Mouse (Mus musculus): ENCODE measurements at regions not wholly inside any gene's neighbourhood (a gene's known extent, or its start where the extent isn't known, plus 50 kb on each side); places are given as distances from the start of the nearest gene placed in this dataset.

DNA sequence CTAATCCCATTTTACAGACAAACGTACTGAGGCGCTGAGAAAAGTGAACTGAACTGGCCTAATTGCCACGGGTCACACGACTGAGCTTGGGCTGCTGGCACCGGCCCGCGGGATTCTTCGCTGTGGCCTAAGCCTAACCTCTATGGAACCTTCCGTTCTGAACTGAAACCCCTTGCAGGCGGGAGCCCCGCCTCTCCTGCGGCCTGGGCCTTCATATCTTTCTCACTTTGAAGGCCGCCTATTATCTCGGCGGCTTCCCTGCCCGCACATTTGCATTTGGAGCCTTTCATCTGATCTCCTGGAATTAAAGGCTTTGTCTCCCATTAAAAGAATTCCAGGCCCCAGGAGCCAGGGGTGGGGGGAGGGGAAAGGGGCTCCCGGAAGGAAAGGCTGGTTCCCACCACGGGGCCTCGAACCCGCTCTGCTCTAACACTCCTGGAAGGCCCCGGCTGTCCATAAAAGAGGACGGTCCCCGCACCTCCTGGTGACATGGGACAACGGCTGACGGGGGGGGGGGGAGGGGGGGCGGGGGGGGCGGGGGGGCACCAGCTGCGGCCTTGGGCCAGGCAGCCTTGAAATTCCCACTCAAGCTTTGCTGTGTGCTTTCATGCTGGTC lies 122.9 kb upstream of the Pja1 start:
- DNase-seq (ENCODE audit: low read depth, low spot score), result peak; percentile 84

DNA sequence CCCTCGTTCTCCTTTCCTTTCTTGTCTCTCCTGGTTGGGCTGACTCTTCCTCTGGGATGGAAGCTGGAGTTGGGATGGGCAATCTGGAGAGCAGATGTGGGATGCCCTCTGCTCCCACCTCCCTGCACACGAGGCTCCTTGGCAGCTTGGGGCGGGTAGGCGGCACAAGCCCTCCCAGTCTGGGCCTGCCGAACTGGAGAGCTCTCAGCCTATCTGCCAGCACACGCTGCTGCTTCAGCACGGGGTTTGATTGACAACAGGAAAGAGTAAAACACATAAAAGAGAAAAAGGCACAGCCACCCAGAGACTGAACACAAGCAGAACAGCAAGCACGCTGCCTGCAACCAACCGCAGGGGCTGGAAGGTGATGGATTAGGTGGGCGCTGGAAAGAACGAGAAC lies 121.9 kb upstream of the Pja1 start:
- DNase-seq (ENCODE audit: low read depth, low spot score), result no peak

DNA sequence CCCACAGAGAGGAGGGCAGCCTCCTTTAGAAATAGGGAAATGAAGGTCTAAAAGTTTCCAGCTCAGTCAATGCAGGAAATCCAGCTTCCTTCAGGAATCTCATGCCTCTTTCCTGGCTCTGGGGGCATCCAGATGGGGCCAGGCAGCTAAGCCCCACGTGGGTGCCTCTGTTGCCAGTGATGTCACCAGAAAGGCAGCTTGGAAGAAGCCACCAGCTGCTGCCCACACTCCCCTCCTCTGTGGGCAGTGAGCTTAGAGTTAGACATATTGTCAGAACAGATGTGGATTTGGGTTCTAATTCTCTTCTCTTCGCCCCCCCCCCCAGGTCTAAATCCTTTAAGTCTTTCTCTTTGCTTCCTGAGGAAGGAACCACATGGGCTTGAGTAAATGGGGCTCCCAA lies 116.2 kb upstream of the Pja1 start:
- DNase-seq (ENCODE audit: low read depth, low spot score), result no peak

DNA sequence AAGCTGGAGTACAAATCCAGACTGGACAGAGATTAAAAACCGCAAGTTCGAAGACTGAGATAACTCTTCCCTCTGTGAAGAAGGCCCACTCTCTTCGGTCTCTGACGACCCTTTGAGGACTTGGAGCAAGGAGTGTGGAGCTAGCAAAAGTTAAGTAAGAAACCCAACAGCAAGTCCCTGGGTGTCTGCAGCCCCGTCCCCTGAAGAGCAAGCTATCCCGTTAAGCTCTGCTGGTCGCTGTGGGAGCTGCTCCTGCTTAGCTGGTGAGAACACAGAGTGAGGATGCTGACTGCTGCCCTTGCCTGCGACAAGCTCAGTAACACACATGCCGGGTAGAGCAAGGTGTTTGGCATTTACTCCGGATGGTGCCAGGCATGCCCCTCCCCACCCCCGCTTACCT lies 115.2 kb upstream of the Pja1 start:
- no peak for DNase-seq (ENCODE audit: low read depth, low spot score)

DNA sequence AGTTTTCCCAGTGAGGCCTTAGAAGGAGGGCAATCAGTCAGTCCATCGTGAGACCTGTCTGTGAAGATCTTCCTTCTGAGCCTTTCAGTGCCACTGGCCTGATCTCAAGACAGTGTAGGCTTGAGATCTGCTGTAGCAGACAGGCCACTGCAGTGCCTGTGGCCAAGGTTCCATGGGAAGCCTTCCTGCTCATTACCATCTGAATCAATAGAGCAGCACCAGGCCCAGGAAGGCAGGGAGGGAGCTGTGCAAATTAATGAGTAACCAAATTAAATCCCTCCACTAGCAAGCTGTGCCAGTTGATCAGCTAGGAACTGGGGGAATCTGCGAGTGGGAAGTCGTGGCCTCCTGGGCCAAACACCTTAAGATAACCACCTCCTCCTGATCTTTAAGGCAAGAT lies 114.6 kb upstream of the Pja1 start:
- DNase-seq (ENCODE audit: low read depth, low spot score), result no peak

DNA sequence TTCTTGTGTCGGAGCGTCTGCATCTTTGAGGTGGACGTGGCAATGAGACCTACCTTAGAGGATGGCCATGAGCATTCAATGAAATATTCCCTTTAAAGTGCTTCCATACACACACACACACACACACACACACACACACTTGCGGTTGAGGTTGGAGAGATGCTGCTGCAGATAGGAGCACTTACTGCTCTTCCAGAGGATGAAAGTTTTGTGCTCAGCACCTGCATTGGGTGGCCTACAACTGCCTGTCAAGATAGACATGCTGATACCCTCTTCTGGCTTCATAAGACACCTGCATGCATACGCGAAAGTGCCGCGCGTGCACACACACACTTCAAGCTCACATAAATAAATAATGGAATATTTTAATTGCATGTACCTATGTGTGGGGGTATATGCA lies 111.5 kb upstream of the Pja1 start:
- no peak for DNase-seq (ENCODE audit: low read depth, low spot score)

DNA sequence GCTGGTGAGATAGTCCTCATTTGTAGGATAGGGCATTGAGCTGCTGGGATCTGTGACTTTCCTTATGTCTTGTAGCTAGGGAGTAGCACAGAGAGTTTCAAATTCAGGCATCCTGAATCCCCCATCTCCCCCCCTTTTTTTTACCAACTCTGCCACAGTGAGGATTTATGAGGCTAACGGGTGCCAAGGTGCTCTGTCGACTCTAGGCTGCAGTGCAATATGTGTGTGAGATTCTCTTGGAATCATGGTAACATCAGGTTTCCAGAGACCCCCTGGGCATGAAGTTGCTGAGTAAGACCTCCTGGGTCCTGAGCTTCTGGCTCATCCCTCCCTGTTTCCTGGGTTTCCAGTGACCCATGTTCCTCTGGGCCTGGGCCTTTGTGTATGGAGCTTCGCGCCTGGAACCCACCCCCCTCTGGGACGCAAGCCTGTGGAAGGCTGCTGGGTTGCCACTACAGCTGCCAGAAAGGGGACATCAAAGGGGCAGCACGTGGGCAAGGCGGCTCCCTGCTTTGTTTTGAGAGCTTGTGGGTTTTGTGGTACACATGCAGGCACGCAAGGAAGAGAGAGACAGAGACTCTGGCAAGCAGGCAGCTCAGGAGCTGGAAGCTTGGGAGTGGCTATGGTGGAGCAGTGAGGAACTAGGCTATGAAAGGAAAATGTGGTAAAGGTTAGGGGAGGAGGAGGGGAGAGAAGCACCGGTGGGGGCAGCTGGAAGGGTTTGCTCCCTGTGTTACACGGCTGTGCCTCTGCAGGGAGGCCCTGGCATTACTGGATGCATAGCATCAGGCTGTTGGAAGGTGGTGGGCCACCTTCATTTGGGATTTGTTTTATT lies 110.8 kb upstream of the Pja1 start:
- no peak for DNase-seq (ENCODE audit: low read depth, low spot score)

DNA sequence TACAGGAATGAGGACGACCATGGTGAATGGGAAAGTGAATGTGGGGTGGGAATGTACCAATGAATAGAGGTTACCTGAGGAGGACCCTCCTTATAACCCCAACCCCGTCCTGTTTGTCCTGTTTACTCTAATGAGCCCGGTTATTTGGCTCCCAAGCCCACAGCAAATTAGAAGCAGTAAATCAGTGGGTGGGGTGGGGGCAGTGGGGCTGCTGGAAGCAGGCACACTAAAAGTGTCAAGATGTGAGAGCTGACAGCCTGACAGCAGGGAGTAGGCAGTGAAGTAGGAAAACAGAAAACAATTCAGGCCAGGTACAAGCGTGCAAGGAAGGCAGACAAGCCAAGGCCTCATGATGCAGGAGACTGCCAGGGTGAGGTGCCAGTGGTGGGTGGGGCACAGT lies 108.1 kb upstream of the Pja1 start:
- DNase-seq (ENCODE audit: low read depth, low spot score), result no peak

DNA sequence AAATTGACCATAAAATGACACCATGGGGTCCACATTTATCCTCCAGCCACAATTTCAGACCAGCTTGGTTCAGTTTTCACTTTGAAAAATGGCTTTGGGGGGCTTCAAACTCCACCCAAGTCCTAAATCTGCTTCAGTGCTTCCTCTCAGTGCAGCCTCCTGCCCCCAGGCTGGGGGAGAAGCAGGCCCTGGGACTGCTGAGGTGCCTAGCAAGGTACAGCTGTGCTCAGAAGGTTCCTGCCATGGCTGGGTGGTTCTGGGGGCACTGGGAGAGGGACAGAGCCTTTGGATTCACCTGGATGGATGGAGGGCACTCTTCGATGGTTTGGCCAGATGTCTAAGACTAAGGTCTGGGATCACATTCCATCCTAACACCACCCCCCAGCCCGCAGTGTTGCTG lies 107.7 kb upstream of the Pja1 start:
- DNase-seq (ENCODE audit: low read depth, low spot score), result no peak

DNA sequence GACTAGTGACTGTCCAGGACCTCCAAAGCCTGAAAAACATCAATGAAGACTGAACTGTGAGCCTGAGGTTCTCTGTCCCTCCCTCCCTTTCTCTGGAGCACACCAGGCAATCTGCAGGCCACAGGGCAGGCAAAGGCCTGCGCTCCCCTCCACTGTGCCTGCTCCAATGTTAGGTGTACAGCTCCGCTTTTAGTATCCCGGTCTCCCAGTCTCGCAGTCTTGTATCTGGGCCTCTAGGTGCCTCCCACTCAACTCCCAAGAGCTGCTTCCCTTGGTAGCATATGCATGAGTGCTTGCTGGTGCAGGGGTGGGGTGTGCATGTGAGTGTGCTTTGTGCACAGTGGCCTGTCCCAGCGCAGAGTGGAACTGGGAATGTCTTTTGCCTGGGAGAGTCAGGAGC lies 104.0 kb upstream of the Pja1 start:
- DNase-seq (ENCODE audit: low read depth, low spot score), result no peak

DNA sequence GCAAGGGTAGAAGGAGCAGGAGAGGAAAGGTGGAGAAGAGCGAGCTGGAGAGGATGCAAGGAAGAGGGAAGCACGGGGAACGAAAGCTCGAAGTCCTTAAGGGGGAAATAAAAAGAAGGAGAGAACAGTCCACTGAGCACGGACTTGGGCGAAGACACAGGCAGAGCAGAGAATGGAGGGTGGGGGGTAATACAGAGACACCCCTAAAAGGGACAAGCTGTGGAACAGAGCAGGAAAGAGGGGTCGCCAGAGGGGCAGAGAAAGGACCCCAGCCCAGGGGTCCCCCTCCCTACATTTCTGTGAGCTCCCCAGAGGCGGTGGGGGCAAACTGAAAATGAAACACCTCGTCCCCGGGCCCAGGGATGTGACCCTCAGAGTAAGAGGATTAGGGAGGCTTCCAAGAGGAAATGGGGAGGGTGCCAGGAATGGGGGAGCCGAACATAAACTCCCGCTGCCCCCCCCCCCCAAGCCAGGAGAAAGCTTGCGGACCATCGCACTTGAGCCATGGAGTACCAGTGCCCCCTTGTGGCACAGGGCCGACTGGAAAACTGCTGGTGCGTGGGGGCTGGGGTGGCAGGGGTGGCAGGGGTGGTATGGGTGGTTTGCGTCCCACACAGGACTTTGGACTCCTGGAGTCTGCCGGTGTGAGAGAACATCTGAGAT lies 103.5 kb upstream of the Pja1 start:
- DNase-seq (ENCODE audit: low read depth, low spot score), result no peak

DNA sequence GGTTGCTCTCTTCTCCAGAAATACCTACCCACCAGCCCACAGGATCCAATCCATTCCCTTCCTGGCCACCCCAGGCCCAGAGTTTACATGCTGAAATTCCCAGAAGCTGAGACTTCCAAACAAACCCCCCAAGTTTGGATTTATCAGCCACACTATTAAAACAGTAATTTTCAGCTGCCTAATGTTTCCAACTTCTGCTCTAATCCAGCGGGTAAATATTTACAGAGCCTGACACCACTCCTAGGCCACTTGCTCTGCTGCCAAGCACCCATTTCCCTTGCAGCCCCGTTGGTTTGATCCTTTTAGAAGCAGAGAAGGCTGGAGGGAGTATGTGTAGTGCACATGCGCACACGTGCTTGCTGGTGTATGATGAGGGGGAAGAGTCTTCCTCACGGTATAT lies 99.1 kb upstream of the Pja1 start:
- DNase-seq (ENCODE audit: low read depth, low spot score), result no peak

DNA sequence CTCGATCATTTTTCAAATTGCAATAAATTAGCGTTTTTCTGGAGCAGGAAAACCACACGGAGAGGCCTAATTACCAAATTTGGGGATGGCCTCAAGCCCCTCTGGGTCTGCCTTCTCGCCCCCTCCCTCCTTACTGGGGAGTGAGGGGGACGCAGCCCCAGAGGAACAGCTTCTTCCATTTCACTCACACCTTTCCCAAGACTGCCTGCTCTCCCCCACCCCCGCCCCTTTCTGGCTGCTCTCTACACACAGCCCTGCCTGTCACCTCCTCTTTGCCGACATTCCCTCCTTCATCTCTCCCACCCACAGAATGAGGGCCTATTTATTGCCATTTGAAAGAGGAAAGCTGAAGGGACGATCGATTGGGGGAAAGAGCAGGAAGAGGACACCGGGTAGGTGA lies 97.2 kb upstream of the Pja1 start:
- no peak for DNase-seq (ENCODE audit: low read depth, low spot score)

DNA sequence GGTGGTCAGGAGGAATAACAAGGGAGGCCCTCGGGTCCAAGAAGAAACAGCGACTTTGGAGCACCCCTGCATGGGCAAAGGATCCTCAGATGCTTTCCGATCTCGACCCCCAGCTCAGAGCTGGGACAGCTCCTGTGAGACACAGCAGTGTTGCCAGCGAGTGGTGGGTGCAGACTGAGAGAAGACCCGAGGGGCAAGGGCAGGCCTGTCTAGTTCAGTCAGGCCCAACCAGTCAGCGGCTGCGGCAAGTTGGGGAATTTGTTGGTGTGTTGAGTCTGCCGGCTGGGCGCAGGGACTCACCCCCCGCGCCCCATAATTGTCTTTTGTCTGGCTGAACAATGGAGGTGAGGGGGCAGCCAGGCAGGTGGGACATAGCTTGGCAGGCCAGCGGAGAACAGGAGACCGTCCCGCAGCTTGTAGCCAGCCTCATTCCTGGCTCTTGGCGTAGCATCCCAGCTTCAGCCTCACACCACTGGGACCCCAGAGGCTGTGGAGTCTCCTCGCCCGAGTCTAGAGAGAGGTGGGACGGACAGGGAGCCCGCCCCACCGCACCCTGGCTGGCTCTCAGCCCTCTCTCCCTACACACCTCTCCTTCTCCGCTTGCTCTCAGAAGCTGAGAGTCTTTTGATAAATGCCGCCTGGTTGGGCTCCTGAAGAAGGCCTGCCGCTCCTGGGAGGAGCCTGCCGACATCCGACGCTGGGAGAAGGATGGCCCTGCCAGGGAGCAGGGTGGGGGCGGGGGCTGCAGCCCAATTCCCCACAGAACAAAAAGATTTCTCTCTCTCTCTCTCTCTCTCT lies 96.5 kb upstream of the Pja1 start:
- DNase-seq (ENCODE audit: low read depth, low spot score), result peak; percentile 49

DNA sequence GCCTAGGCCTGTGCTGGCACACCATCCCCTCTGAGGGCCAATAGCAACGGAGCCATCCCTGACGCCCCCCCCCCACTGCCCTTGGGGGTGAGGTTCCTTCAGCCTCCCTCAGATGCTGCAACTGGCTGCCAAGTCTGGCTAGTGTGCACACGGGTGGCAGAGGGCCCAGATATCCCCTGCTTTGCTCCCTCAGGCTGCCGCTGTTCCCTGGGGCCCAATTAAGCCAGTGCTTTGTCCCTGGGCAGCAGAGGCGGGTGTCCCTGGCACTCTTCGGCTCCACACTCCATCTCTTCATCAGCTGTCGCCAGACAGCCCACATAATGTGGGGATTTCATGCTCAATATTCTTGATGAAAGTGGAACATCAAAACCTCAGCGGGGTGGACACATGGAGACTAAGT lies 90.9 kb upstream of the Pja1 start:
- DNase-seq (ENCODE audit: low read depth, low spot score), result no peak

DNA sequence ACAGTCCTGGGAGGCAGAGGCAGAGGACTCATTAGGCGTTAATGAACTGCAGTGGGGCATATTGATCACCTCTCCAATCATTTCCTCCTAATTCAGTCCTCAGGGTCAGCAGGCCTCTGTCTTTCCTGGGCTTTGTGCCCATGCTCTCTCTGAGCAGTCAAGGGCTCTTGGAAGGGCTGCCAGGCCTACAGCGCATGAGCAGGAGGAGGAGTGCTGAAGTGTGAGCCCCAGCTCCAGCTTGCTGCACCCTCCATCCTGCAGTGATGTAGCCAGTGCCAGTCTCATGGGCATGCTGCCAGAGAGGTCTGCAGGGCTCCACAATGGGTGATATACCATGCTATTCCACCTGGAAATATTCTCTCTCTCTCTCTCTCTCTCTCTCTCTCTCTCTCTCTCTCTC lies 89.6 kb upstream of the Pja1 start:
- no peak for DNase-seq (ENCODE audit: low read depth, low spot score)

DNA sequence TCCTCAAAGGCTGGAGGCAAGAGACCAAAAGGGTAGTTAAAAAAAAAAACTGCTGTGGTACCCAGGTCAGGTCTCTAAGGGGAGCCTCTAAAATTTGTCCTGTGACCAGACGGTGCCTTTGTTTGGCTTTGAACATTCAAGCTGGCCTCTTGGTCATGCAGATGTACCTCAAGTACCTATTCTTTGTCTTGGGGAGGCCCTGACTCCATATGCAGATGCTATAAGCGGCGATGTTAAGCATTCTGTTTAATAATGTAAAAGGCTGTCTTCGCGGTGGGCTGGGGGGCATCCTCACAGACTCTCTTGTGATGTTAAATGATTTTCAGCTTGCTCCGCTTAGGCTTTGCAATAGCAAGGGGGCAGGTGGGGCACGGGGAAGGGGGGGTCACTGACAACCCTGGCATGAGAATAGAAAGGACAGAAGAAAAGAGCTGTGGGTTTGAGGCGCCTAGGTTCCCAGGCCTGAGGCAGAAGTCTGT lies 85.8 kb upstream of the Pja1 start:
- DNase-seq (ENCODE audit: low read depth, low spot score), result peak; percentile 96

DNA sequence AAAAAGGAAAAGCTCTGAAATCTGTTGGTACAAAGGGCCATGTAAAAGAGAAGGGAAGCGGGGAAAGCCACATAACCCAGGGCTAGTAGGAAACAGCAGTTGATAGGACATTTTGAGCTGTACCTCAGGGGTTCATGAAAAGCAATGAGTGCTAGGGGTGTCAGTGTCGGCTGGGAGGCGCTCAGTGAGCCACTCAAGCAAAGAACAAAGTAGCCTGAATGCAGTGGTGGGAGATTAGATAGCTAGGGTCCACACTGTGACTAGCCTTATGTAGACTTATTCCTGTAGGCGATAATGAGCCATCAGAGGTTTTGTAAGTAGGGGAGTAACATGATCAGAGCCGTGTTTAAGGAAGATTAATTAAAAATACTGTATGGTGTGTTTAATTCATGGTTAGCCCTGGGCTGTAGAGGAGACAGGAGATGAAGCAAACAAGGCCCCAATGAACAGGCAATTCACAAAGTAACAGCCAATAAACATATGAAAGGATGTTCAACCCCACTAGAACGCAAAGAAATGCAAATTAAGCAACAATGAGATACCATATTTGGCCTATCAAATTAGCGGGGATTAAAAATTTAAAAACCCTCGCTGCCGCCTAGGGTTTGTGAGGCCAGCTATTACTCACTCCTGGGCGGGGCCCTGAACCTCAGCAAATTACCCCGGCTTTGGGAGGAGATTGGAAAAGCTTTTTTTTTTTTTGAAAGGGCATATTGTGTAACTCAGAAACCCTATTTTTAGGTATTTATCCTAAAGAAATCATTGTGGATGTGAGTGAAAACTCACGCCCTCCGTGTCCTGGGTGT lies 85.1 kb upstream of the Pja1 start:
- no peak for DNase-seq (ENCODE audit: low read depth, low spot score)

DNA sequence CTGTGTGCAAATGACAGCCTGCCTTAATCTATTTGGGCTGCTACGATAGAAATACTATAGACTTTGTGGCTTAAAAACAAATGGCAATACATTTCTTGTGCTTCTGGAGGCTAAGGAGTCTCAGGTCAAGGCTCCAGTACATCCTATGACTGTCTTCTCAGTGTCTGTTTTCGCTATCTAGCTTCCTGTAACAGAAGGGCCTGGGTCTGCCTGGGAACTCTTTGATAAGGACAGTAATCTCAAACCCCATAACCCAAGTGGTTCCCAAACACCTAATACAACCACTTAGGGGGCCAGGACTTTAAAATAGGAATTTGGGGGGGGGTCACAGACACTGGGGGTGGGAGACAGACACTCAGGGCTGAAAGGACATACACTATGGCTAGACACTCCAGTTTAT lies 81.7 kb upstream of the Pja1 start:
- DNase-seq (ENCODE audit: low read depth, low spot score), result no peak

DNA sequence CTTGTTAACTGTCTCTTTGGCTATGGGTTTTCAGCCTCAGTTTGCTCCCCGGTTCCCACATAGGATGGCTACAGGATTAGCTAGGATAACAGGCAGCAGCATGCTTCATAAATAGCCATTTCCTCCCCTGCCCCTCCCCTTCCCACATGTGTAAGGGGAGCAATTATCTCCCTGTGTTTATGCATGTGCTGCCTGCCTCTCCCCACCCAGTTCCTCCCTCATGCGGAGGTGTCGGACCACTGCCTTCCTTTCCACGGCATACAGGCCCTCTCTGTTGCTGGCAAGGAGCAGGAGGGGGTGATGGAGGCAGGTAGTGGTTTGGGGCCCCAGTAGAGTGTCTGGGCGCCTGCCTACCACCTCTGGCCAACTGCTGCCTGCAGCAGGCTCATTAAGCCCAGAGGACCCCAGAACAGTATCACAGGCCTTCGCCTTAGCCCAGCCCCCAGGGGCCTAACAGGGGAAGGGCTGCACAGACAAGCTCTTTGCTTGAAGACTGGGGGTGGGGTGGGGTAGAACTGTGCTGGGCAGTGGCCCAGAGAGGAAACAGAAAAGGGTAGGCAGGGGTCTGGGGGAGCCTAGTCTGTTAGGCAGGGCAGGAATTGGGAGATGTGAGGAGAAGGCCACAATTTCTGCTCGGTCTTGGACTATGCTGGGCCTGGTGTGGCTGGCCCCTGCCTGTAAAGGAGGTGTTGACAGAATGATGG lies 79.1 kb upstream of the Pja1 start:
- no peak for DNase-seq (ENCODE audit: low read depth, low spot score)
